Mouse (Mus musculus) stomach, embryonic 14.5 days (tissue): ENCODE results near the gene Gm7978. TPM values are rescaled to one million over a fixed set of nuclear protein-coding genes. Genes with fewer than 3 reads are reported as not detected.
"Not testable (repeated sequence)": the region's sequence is repeated elsewhere in the genome, so short reads cannot be mapped to it uniquely, and the experiment has no call there.

ENCODE experiments used
- ATAC-seq: fragments of 200-750 bp; cut with Nextera tagmentation; 2 replicates; pipeline ENCODE4 v1.8.0; 2017; ENCODE audit warnings: low read depth, moderate TSS enrichment; ENCODE audit not compliant: insufficient number of reproducible peaks, insufficient read depth, low FRiP score
- H3K27ac ChIP-seq: fragments of 300-500 bp; sonication (generic); 2 replicates; pipeline ENCODE4 v1.5.1; 2014; ENCODE audit warnings: mild to moderate bottlenecking, low read length, moderate library complexity, mixed read lengths
- H3K27me3 ChIP-seq: fragments of 300-500 bp; sonication (generic); 2 replicates; pipeline ENCODE4 v1.6.1; 2014; ENCODE audit warnings: low read length, control low read depth, mixed read lengths; ENCODE audit not compliant: control insufficient read depth, insufficient read depth
- H3K36me3 ChIP-seq: fragments of 300-500 bp; sonication (generic); 2 replicates; pipeline ENCODE4 v1.6.1; 2014; ENCODE audit warnings: mild to moderate bottlenecking, control low read depth, low read length, moderate library complexity, mixed read lengths; ENCODE audit not compliant: control insufficient read depth, insufficient read depth
- H3K4me1 ChIP-seq: fragments of 300-500 bp; sonication (generic); 2 replicates; pipeline ENCODE4 v1.6.1; 2014; ENCODE audit warnings: low read length, control low read depth, mixed read lengths; ENCODE audit not compliant: control insufficient read depth, insufficient read depth
- H3K4me2 ChIP-seq: fragments of 300-500 bp; sonication (generic); replicated peaks from 2 replicates; pipeline ENCODE4 v1.6.1; 2014; ENCODE audit warnings: low read depth, low read length, control low read depth
- H3K4me3 ChIP-seq: fragments of 300-500 bp; sonication (generic); 2 replicates; pipeline ENCODE4 v1.5.1; 2014; ENCODE audit warnings: low read depth, low read length, control low read depth
- H3K9ac ChIP-seq: fragments of 300-500 bp; sonication (generic); replicated peaks from 2 replicates; pipeline ENCODE4 v1.6.1; 2014; ENCODE audit warnings: low read depth, mild to moderate bottlenecking, control low read depth, low read length, moderate library complexity, mixed read lengths
- H3K9me3 ChIP-seq: fragments of 300-500 bp; sonication (generic); 2 replicates; pipeline ENCODE4 v1.6.1; 2016; ENCODE audit warnings: low read depth, low read length, control low read depth; ENCODE audit not compliant: control insufficient read depth
- WGBS: fragments of 180-500 bp; shearing (Covaris S2); extraction: QIAGEN DNeasy Blood & Tissue Kit; methylation state at CpG from one replicate; pipeline ENCODE4 v1.1.7; 2014; 5-methylcytosine and 5-hydroxymethylcytosine counted together
- polyA plus RNA-seq: library from polyadenylated mRNA; unstranded; fragments of >200 nt; fragmentation: Nextera tagmentation; extraction: Ambion mirVana; gene quantifications from 2 replicates; pipeline ENCODE4 v1.2.1, GENCODE M21; 2014

Gene Gm7978
- polyA plus RNA-seq: not detected in 2 replicates

GRCm38 (mm10) chr5:95736073-95736472, at the start of gene Gm7978:
TSS of gene Gm7978 (minus strand) at chr5:95736173.
- H3K9ac ChIP-seq, H3K27me3 ChIP-seq, H3K4me1 ChIP-seq, H3K4me3 ChIP-seq, H3K9me3 ChIP-seq, H3K36me3 ChIP-seq, ATAC-seq, H3K4me2 ChIP-seq, H3K27ac ChIP-seq: not testable (repeated sequence)
- WGBS: no CpG with 5 or more reads among the region's 1 CpGs

- H3K4me1 ChIP-seq, H3K27ac ChIP-seq, H3K27me3 ChIP-seq, H3K4me2 ChIP-seq, H3K9me3 ChIP-seq, ATAC-seq, H3K9ac ChIP-seq, H3K4me3 ChIP-seq, H3K36me3 ChIP-seq: not testable (repeated sequence)
- WGBS: no CpG with 5 or more reads among the region's 2 CpGs
Observed at GRCm38 (mm10) chr5:95775690-95776089, 39.7 kb upstream of the Gm7978 start, which contains the start of gene E330014E10Rik. TSS of gene E330014E10Rik (plus strand) at chr5:95775990.

- not testable (repeated sequence) for H3K27ac ChIP-seq, H3K9me3 ChIP-seq, H3K4me2 ChIP-seq, H3K9ac ChIP-seq, ATAC-seq, H3K4me1 ChIP-seq, H3K4me3 ChIP-seq, H3K36me3 ChIP-seq, H3K27me3 ChIP-seq
- no CpG with 5 or more reads among the region's 3 CpGs for WGBS
Observed at GRCm38 (mm10) chr5:95741714-95742113, 5.7 kb upstream of the Gm7978 start, which contains the start of gene Gm7982. TSS of gene Gm7982 (plus strand) at chr5:95742014.

Other genes with a start within 250 kb of the Gm7978 start
- gene Gm3286, start 225.4 kb downstream of the Gm7978 start, polyA plus RNA-seq: not detected in 2 replicates
- gene Gm7971, start 141.3 kb downstream of the Gm7978 start, polyA plus RNA-seq: not detected in 2 replicates
- not detected in 2 replicates for gene Gm7982, start 5.8 kb upstream of the Gm7978 start, polyA plus RNA-seq
- not detected in 2 replicates for gene E330014E10Rik, start 39.8 kb upstream of the Gm7978 start, polyA plus RNA-seq
- 23.7 and 24.5 TPM in 2 replicates for gene Cxcl13, start 220.8 kb upstream of the Gm7978 start, polyA plus RNA-seq